Mouse (Mus musculus) cortical plate, adult 2 months (tissue): Measurements from ENCODE around the gene Slc22a5.

Source experiments
- CTCF ChIP-seq: fragments of 200-500 bp; IDR thresholded peaks from 2 replicates; pipeline ENCODE4 v1.5.1; 2011; ENCODE audit warnings: mild to moderate bottlenecking, control low read depth, low read length; ENCODE audit not compliant: insufficient read depth; ENCODE audit errors: extremely low read depth
- POLR2A ChIP-seq: fragments of 200-500 bp; IDR thresholded peaks from 2 replicates; pipeline ENCODE4 v1.6.1; 2011; ENCODE audit warnings: mild to moderate bottlenecking, low read length, control low read depth; ENCODE audit not compliant: insufficient read depth; ENCODE audit errors: extremely low read depth

DNA sequence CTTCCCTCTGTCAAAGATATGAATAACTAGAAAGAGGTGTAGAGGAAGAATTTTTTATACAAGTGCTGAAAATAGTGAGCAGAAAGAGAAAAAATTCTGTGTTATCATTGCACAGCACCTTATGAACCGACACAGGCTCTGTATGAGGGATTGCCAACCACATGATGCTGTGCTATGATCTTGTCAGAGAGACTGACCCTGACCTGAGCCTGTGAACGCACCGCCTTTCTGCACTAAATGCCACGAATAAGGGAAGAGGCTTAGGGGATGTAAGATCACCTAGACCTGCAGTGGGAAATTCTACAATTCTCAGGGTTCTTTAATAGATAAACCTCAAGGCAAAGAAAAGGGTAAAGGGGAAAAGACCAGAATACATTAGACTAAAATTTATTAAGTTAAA, 15.0 kb downstream of the Slc22a5 start:
- TF ChIP-seq CTCF = no peak
- TF ChIP-seq POLR2A = no peak
